Mouse (Mus musculus) E14TG2a.4 (cell line): ENCODE measurements around the gene Gnao1.

Experiments used
- H3K27me3 ChIP-seq: 2 replicates; pipeline ENCODE4 v1.6.1; 2014; ENCODE audit warnings: low read length, control low read depth; ENCODE audit not compliant: insufficient read depth
- H3K36me3 ChIP-seq: 2 replicates; pipeline ENCODE4 v1.6.1; 2014; ENCODE audit warnings: low read length, control low read depth; ENCODE audit not compliant: insufficient read depth
- H3K4me1 ChIP-seq: replicated peaks from 2 replicates; pipeline ENCODE4 v1.6.1; 2014; ENCODE audit warnings: low read depth, low read length, control low read depth
- H3K4me3 ChIP-seq: replicated peaks from 2 replicates; pipeline ENCODE4 v1.5.1; 2014; ENCODE audit warnings: mild to moderate bottlenecking, low read length
- H3K9me3 ChIP-seq: 2 replicates; pipeline ENCODE4 v1.6.1; 2014; ENCODE audit warnings: low read length, control low read depth
- CTCF ChIP-seq: conservative IDR thresholded peaks from 2 replicates; pipeline ENCODE4 v1.5.1; 2014; ENCODE audit warnings: low read length
- NANOG ChIP-seq: IDR thresholded peaks from 2 replicates; pipeline ENCODE4 v1.6.1; 2014; ENCODE audit warnings: borderline replicate concordance, low read length, mixed read lengths
- POU5F1 ChIP-seq: IDR thresholded peaks from 2 replicates; pipeline ENCODE4 v1.6.1; 2014; ENCODE audit warnings: low read length, borderline replicate concordance

The Gnao1 gene

DNA sequence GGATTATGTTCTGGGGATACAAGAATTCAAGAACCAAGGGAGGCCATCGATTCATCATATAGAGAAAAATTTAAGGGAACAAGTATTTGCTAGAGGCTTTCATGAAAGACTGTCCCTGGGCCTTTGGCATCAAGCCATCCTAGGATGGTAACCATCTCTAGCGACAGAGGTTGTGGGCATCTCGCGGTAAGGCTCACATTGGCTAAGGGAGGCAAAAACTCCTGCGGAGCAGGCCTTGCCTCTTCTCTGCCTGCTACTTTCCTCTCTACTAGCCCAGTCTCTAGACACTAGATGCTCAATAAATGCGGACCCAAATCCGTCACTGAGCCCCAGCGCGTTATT lies at the start of gene Gnao1:
Gene Gnao1 (plus strand): TSS at position 281 of the 342 bp plus-strand sequence.
- Histone ChIP-seq H3K4me1 (peaks cover 31% of the 10 kb centered on the region), H3K9me3 (no peaks in the 10 kb centered on the region), H3K4me3 (peak within 1 kb of the TSS; percentile 85), H3K27me3 (peaks cover 62% of the 10 kb centered on the region), H3K36me3 (no peaks in the 10 kb centered on the region)
- TF ChIP-seq POU5F1, result no peak
- no peak for TF ChIP-seq NANOG
- no peak for TF ChIP-seq CTCF

- Histone ChIP-seq H3K36me3 (no peaks in the 10 kb centered on the region), H3K9me3 (no peaks in the 10 kb centered on the region), H3K4me3 (no peak overlapping the region), H3K27me3 (0 out of 2 replicates have a peak, but pooled peaks cover 2% of the 10 kb centered on the region), H3K4me1 (no peaks in the 10 kb centered on the region)
- TF ChIP-seq CTCF (no peak), NANOG (no peak), POU5F1 (no peak)
Observed at GRCm38 (mm10) chr8:93777605-93778004, 32.2 kb upstream of the Gnao1 start.

GRCm38 (mm10) chr8:93809226-93809625 lies 540 bp upstream of the Gnao1 start:
- TF ChIP-seq NANOG, result no peak
- TF ChIP-seq POU5F1, result no peak
- TF ChIP-seq CTCF, result no peak

GRCm38 (mm10) chr8:93810028-93810858 lies 477 bp downstream of the Gnao1 start:
- Histone ChIP-seq H3K4me3 (peak overlapping the region; percentile 85), H3K9me3 (no peaks in the 10 kb centered on the region), H3K4me1 (peaks cover 31% of the 10 kb centered on the region), H3K27me3 (peaks cover 67% of the 10 kb centered on the region), H3K36me3 (no peaks in the 10 kb centered on the region)
- TF ChIP-seq NANOG (no peak), CTCF (no peak), POU5F1 (no peak)

More at GRCm38 (mm10) chr8:93809226-93809625, 540 bp upstream of the Gnao1 start:
- H3K4me1 ChIP-seq, result peaks cover 31% of the 10 kb centered on the region
- no peak overlapping the region for H3K4me3 ChIP-seq
- H3K27me3 ChIP-seq, result peaks cover 58% of the 10 kb centered on the region
- H3K36me3 ChIP-seq, result no peaks in the 10 kb centered on the region
- H3K9me3 ChIP-seq, result no peaks in the 10 kb centered on the region

DNA sequence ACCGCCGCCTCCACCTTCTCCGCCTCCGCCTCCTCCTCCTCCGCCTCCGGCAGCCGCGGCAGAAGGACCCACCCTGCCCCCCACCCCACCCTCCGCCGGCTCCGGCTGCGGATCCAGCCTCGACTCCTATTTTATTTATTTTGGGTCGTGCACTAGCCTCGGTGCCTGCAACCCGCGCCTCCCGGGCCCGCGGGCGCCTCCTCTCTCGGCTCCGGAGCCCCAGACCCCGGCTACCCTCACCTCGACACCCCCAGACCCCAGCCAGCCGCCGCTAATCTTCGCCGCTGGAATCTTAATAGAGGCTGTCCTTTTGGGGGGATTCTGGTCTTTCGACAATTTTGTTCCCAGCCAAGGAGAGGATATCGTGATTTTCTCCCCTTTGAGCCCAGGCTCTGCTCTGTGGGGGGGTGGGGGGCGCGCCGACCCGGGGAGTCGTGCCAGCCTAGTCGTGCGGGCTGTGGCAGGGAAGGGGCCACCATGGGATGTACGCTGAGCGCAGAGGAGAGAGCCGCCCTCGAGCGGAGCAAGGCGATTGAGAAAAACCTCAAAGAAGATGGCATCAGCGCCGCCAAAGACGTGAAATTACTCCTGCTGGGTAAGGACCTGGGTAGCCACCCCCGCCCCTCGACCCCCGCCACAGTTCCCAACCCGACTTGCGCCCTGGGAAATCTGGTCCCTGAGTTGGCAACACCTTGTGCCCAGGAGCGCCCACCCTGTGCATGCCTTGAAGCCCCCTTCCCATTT lies 1.3 kb downstream of the Gnao1 start:
- peaks cover 31% of the 10 kb centered on the region for H3K4me1 ChIP-seq
- TF ChIP-seq POU5F1, result no peak
- no peak for TF ChIP-seq CTCF
- no peak for TF ChIP-seq NANOG

GRCm38 (mm10) chr8:93811719-93812475 lies 2.1 kb downstream of the Gnao1 start:
- Histone ChIP-seq H3K4me3 (peak overlapping the region; percentile 85), H3K9me3 (no peaks in the 10 kb centered on the region), H3K36me3 (no peaks in the 10 kb centered on the region), H3K4me1 (peaks cover 31% of the 10 kb centered on the region), H3K27me3 (peaks cover 68% of the 10 kb centered on the region)
- no peak for TF ChIP-seq NANOG
- TF ChIP-seq CTCF, result no peak
- TF ChIP-seq POU5F1, result no peak

More for the DNA sequence above, 1.3 kb downstream of the Gnao1 start:
- peaks cover 67% of the 10 kb centered on the region for H3K27me3 ChIP-seq
- H3K9me3 ChIP-seq, result no peaks in the 10 kb centered on the region
- H3K4me3 ChIP-seq, result peak overlapping the region; percentile 85
- no peaks in the 10 kb centered on the region for H3K36me3 ChIP-seq

DNA sequence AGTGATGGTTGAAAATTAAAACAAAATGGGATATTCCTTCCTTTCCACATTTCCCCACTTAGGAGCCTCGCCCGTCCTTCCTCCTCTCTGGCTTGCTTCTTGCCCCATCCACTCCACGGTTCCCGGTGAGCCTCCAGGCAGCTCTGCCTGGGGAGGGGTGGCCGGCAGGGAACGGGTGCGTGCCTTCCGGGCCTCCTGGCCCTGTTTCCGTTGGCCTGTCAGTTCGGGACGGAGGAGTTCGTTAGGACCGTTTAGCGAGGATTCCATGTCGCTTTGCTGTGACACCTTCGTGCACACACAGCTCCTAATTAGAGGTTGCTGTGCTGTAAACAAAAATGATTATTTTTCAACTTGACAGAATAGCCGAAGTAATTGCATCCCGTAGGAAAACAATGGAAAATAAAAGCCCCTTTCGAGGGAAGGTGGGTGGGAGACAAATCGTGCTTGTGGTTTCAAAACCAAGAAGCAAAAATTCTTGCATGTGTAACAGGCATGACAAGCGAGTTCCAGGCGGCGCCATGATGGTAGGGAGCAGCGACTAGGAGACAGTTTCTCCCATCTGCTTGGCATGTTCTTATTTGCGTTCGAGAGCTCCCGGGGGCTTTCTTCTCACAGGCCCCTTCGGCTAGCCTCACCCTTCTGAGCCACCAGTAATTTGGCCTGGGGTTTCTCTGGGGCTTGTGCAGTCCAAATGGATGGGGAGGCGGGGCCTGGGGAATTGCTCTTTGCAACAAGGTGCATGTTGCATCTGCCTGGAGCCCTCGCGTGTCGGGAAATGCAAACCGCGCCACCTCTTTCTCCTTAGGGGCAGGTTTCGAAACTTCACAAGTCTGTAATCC lies 3.0 kb downstream of the Gnao1 start:
- peaks cover 62% of the 10 kb centered on the region for H3K27me3 ChIP-seq
- TF ChIP-seq CTCF (no peak), NANOG (no peak), POU5F1 (no peak)
- H3K9me3 ChIP-seq, result no peaks in the 10 kb centered on the region
- peaks cover 31% of the 10 kb centered on the region for H3K4me1 ChIP-seq
- peak overlapping the region; percentile 23 for H3K4me3 ChIP-seq
- no peaks in the 10 kb centered on the region for H3K36me3 ChIP-seq
